Mouse (Mus musculus) urinary bladder, postnatal 36 days (tissue): Measurements from ENCODE around the gene Zcchc8.

Experiments used
- DNase-seq, 2 experiments: peaks; one replicate each; pipeline ENCODE4 v3.0.0; 2022; ENCODE audit warnings: low spot score in 2 of 2, mixed read lengths in 1 of 2

Gene Zcchc8

GRCm38 (mm10) chr5:123683377-123684220 lies 37.3 kb downstream of the Zcchc8 start:
- DNase-seq = peak; percentile 57 to 66

DNA sequence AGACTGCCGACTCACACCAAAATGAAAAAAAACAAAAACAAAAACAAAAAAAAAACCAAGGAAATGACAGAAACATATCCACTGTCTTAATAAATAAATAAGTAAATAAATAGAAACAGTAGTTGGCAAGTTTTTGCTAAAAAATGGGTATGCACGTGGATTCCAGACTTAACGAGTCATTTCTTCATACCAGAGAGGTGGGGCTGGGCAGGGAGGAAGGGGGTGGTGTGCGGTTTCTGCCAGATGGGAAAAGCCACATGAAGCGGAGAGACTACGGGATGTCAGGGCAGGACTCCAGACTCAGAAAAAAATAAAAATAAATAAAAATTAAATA lies 37.9 kb downstream of the Zcchc8 start:
- DNase-seq = no peak

- no peak for DNase-seq
Measured at GRCm38 (mm10) chr5:123682372-123682771, 38.5 kb downstream of the Zcchc8 start.

DNA sequence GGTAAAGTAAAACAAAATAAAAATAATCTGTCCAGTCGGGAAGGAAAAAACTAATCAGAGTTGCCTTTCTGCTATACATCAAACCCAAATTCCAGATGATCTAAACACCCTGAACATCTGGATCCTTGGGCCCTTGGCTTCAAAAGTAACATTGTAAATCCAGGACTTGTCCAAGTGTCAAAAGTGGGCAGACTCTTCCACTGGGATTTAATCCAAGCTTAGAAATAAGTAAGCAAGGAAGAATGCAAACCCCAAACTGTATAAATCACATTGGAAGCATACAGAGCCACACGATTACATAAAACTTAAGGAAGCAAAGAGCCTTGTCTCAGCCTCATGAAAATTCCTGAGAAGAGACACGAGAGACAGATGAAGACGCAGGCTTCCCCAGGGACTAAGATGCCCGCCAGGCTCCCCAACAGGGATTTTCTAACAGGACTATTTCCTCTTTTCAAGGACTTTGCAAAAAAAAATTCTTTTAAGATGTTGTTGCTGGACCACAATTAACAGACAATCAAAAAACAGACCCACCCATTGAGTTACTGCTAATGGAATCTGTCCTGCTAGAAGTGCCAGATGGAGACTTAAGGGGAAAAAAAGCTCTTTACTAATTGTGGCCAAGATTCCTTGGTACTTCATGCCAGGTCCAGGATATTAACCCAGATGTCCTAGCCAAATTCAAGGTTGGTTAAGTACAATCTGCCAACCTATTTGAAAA lies 41.2 kb downstream of the Zcchc8 start:
- no peak for DNase-seq

DNA sequence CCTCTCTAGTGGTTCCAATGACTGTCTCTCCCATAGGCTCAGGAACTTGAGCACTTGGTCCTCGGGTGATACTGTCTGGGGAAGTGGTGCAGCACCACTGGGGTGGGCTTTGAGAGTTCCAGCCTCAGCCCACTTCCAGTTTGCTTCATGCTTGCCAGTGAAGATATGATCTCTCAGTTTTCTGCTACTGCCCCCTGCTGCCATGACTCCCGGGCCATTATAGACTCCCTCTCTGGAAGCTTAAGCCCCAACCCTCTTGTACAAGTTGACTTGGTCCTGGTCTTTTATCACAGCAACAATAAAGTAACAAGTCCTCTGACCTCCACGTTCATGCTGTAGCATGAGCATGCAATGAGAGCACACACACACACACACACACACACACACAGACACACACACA lies 41.8 kb downstream of the Zcchc8 start:
- no peak for DNase-seq

DNA sequence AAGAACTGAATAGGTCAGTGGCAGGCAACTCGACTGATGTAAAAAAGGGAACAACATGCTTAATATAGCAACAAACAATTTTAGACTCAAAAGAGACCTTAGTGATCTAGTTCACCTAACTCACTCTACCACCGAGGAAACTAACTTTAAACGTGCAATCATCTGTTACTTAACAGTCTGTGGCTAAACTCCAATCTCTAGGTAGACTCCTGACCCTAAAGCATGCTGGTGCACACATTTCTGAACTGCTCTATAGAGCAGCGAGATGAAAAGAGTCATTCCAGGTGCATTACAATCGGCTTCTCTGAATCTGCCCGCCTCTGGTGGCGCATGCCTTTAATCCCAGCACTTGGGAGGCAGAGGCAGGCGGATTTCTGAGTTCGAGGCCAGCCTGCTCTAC lies 45.2 kb downstream of the Zcchc8 start:
- no peak for DNase-seq

- no peak for DNase-seq
Measured at GRCm38 (mm10) chr5:123675221-123675620, 45.7 kb downstream of the Zcchc8 start.

DNA sequence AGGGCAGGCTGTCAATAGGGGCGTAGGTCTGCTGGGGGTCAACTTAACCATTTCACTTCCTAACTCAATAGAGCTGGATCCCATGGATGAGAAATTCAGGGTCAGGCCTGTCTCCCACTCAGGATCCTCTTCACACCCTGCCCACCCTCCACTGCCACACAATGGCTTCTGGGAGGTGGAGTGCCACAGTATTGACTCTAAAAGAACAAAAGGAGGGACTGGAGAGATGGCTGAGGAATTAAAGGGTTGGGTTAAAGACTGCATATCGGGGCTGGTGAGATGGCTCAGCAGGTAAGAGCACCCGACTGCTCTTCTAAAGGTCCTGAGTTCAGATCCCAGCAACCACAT lies 49.5 kb downstream of the Zcchc8 start:
- DNase-seq = no peak

DNA sequence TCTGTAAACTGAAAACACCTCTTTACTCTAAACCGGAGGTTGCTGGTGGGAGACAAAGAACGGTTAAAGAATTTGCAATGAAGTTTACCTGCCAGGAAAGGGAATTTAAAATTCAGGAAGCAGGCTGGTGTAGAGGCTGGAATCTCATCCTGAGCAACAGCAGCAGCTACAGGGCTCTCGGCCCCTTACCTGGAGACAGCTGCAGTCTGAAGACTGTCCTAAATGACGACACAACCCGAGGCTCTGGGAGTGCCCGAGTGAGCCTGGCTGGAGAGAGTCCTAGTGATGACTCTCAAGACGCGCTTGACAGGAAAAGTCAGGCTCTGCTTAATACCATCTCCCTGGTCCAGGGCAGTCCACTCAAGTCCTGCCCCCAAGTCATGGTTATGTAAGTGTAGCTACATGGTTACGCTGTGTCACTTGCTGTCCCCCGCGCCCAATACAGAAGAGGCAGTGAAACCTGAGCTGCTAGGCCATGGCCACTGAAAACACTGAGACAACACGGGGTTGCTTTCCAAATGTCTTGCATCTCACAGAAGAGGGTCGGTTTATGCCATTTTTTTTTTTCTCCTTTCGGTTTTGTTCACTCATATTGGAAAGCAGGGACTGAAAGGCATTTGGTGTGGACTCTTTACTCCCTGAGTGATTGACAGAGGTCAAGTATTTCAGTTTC lies 50.0 kb downstream of the Zcchc8 start:
- no peak for DNase-seq

GRCm38 (mm10) chr5:123669991-123670799 lies 50.7 kb downstream of the Zcchc8 start:
- DNase-seq = no peak

- no peak for DNase-seq
Measured at GRCm38 (mm10) chr5:123667915-123668314, 53.0 kb downstream of the Zcchc8 start.

- DNase-seq = no peak
Measured at GRCm38 (mm10) chr5:123665956-123666355, 54.9 kb downstream of the Zcchc8 start.

DNA sequence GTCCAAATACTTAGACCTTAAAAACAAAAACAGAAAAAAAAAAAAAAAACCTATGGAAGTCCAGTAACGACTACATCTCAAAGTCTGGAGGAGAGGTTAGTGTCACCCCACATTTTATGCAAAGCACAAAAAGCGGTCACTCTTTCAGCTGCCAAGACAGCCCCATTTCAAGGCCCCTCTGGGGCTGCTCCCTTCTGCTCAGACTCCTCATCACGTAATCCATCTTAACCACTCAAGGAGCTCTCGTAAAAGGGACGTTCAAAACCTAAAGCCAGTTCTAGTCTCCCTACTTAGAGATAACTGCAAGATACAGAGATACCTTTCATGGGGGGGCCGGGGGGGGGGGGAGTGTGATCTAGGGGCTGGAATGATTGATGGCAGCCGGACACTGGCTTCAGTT lies 56.6 kb downstream of the Zcchc8 start:
- no peak for DNase-seq

GRCm38 (mm10) chr5:123662059-123662458 lies 58.8 kb downstream of the Zcchc8 start:
- DNase-seq = no peak

GRCm38 (mm10) chr5:123661602-123662001 lies 59.3 kb downstream of the Zcchc8 start:
- no peak for DNase-seq

- DNase-seq = no peak
Measured at GRCm38 (mm10) chr5:123657651-123658050, 63.2 kb downstream of the Zcchc8 start.

DNA sequence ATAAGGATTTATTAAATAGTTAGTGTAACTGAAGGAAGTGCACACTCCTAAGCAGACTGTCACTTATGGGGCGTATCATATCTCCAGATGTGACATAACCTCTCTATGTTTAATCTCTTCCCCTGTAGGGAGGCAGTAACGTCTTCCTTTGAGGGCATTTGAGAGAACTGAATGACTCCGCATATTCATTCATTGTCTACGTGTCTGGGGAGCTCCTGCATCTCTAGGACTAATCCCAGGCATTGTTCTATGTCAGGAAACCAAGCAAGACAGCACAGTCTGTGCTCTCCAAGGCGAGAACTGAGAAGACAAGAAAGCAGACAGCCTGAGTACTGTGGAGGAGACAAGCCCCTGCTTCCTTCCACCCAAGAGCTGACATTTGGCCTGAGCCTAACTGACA lies 66.0 kb downstream of the Zcchc8 start:
- no peak for DNase-seq

- no peak for DNase-seq
Measured at GRCm38 (mm10) chr5:123653287-123653801, 67.6 kb downstream of the Zcchc8 start.

DNA sequence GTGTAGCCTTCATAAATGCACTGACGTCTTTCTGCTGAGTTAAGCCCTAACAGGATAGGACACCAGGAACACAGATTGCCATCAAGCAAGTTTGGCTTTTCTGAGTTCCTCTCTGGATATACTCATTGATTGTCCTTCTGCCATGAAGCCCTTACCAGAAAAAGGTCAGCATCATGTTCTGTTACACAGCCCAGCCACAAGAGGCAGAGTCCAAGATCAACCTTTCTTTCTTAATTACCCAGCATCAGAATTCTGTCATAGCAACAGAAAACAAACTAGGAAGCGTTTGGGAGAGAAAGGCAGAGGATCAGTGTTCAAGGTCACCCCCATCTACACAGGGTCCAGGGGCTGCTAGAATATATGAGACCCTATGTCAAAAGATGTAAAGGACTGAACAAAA lies 70.1 kb downstream of the Zcchc8 start:
- no peak for DNase-seq
